Mouse (Mus musculus) gastrocnemius, adult 8-10 months (tissue): ENCODE measurements at regions not wholly inside any gene's neighbourhood (a gene's known extent, or its start where the extent isn't known, plus 50 kb on each side); places are given as distances from the start of the nearest gene placed in this dataset.

Source experiments
- DNase-seq, 2 experiments: peaks; one replicate each; pipeline ENCODE4 v3.0.0; 2022; ENCODE audit warnings: low spot score in 2 of 2

DNA sequence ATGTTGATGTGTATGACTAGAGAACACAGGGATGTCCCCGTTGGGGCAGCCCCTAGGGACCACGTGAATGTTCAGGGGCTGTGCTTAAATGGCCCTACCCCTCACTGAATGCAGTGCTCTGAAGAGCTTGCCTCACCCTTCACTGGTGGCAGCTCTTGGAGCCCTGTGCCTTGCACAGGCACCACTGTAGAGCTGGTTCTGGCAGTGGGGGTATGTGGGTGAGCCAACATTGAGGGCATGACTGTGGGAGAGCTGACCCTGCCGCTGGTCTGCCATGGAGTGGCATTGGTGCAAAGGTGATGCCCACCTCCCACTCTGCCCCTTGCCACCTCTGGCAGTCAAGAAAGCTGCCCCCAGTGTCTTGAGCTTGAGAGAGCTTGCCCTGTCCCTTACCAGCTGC is 69.6 kb upstream of the Tdrd3 start:
- DNase-seq = no peak

DNA sequence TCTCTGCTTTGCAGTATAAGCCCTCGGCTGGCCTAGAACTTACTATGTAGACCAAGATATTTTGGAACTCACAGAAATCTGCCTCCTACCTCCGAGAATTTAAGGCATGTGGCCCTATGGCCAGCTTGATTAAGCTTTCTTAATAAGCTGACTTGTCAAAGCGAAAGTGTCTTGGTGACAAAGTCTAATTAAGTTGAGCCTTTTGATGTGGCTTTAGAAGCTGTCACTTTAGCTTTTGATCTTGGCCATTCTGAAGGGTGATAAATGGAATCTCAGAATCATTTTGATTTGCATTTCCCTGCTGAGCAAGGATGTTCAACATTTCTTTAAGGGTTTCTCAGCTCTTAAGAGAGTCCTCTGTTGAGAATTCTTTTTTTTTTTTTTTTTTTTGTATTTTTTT is 67.6 kb upstream of the Tdrd3 start:
- no peak for DNase-seq

DNA sequence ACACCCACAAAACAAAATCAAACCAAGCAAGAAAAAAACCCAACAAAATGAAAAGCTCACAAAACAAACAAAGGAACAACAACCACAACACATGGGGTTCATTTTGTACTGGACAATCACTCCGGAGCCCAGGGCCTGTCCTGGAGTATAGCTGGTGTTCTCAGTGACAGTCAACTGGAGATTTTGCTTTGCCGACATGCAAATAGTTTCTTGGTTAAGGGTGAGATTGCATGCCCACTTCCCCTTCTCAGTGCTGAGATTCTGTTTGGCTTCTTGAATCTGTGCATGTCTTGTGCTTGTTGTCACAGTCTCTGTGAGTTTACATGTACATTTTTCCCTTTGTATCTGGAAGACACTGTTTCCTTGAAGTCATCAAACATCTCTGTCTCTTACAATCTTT is 50.6 kb upstream of the Tdrd3 start:
- DNase-seq = no peak
